Mouse (Mus musculus) bone marrow macrophage, adult 2 months (primary cell): ENCODE measurements at regions not wholly inside any gene's neighbourhood (a gene's known extent, or its start where the extent isn't known, plus 50 kb on each side); places are given as distances from the start of the nearest gene placed in this dataset.

Source experiments
- H3K27ac ChIP-seq: 2 replicates; pipeline ENCODE4 v1.5.1; 2012; ENCODE audit warnings: low read depth, low read length; ENCODE audit not compliant: insufficient read depth
- H3K4me1 ChIP-seq: 2 replicates; pipeline ENCODE4 v1.6.1; 2012; ENCODE audit warnings: low read length; ENCODE audit not compliant: control insufficient read depth, insufficient read depth
- H3K4me3 ChIP-seq: 2 replicates; pipeline ENCODE4 v1.5.1; 2012; ENCODE audit warnings: mild to moderate bottlenecking, low read length, moderate library complexity; ENCODE audit not compliant: insufficient read depth
- CTCF ChIP-seq: IDR thresholded peaks from 2 replicates; pipeline ENCODE4 v1.5.1; 2012; ENCODE audit warnings: low read depth, mild to moderate bottlenecking, low read length, moderate library complexity
- POLR2A ChIP-seq: IDR thresholded peaks from 2 replicates; pipeline ENCODE4 v1.6.1; 2012; ENCODE audit warnings: mild to moderate bottlenecking, low read depth, low read length, borderline replicate concordance

DNA sequence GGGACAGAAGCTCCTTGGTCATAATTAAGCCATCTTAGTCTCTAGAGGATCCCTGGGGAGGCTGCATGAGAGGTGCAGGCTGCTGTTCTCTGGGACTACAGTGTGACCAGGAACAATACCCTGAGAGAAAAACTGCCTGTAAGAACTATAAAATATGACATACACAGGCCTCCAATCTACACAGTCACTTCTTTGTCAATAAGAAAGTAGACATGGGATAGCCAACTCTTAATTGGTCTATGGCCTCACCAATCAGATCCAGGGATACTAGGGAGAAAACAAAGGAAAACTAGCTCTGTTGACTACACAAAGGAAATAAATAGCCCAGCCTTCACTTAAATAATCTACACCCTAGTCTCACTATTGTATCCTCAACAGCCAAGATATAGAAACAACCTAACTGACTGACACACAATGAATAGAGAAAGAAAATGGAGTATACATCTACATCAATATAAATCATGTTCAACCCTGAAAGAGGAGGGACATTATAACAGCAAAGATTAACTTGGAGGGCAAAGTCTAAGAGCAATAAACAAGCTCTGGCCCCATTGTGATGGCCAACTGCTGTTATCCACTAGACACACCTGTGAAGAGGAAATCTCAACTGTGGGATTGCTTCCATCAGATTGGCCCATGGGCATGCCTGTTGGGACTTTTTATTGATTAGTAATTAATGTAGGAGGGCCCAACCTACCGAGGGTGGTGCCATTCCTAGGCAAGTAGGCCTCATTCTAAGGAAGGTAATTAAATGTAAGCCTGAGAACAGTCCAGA is 166.6 kb upstream of the Mgmt start:
- no peak overlapping the region for H3K27ac ChIP-seq
- no peaks in the 10 kb centered on the region for H3K4me1 ChIP-seq
- TF ChIP-seq CTCF (no peak), POLR2A (no peak)
- H3K4me3 ChIP-seq = no peak overlapping the region

DNA sequence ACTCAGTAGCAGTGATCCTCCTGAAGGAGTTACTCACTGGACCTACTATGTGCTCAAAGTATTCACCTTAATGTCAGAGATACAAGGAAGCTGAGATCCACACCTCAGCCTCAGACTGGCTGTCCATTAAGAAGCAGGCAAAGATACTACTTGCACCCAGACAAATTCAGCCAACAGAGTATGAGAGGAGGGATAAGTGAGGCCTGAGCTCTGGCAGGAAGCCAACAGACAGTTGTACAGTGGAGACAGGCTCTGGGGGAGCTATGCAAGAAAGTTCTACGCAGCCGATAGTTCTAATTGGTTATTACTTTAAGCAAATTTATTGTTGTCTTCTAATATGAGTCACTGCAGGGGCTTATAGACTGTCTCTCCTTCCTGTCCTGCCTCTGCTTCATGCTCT is 152.2 kb upstream of the Mgmt start:
- Histone ChIP-seq H3K27ac (no peak overlapping the region), H3K4me3 (no peak overlapping the region), H3K4me1 (no peaks in the 10 kb centered on the region)
- no peak for TF ChIP-seq CTCF
- no peak for TF ChIP-seq POLR2A

DNA sequence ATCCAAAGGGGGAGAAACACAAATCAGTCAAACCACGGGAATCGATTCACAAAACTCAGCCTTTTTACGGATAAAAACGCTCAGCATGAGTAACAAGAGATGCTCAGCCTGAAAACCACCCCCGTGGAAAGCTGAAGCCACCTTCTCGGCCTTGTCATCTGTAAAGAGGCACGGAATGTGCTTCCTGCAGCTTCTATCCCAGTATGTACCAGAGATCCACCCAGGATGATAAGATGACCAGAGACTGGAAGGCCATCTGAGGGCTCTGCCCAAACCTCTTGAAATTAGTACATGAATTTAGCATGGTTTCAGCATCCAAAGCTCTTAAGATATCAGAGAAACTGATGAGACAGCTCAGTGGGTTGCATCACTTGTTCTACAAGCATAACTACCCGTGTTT is 149.0 kb upstream of the Mgmt start:
- Histone ChIP-seq H3K4me3 (no peak overlapping the region), H3K4me1 (no peaks in the 10 kb centered on the region), H3K27ac (no peak overlapping the region)
- TF ChIP-seq POLR2A (no peak), CTCF (no peak)

DNA sequence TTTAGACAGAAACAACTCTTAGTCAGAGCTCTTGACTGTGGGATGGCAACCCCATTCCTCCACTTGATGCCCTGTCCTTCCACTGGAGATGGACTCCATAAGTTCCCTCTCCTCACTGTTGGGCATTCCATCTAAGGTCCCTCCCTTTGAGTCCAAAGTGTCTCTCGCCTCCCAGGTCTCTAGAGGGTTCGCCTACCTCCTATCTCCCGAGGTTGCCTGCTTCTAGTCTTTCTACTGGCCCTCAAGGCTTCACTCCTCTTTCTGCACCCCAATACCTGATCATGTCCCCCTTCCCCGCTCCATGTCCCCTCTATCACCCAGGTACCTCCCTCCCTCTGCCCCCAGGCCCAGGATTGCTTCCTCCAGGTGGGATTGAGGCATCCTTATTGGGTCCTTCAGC is 142.9 kb upstream of the Mgmt start:
- Histone ChIP-seq H3K4me1 (no peaks in the 10 kb centered on the region), H3K4me3 (no peak overlapping the region), H3K27ac (no peak overlapping the region)
- TF ChIP-seq CTCF = no peak
- no peak for TF ChIP-seq POLR2A

DNA sequence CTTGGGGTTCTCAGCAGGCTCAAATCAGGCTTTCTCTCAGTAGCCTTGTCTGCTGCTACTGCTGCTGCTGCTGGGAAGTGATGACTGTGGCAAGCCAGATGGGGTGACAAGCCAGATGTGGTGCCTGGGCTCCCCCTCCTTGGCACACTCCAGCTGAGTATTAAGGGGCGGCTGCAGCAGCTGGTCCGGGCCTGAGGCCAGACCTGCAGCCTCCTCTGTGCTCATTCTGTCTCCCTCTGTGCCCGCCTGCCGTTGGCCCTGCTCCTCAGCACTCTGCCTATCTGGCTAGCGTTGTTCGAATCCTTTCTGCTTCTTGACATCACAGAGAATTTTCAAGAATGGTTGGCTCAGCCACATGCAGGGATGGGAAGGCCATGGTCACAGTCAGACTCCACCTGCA is 139.6 kb upstream of the Mgmt start:
- H3K4me1 ChIP-seq = no peaks in the 10 kb centered on the region
- no peak for TF ChIP-seq POLR2A
- no peak for TF ChIP-seq CTCF

DNA sequence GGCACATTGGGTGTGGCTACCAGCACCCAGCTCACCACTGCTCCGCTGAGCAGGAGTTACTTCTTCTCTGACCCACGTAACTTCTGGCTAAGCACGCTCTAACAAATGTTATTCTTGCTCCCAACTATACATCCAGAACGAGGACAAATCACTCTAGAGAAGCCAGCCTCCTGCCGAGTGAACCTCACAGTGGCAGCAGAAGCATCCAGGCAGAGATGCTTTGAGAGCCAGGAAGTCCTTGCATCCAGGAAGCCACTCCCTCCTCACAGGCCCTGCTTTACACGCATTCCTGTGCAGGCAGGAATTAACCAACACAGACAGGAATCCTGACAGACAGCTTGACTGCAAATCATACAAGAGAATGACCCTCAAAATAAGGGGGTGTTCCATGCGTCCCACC is 129.4 kb upstream of the Mgmt start:
- TF ChIP-seq POLR2A = no peak
- TF ChIP-seq CTCF = no peak
- H3K4me1 ChIP-seq = no peaks in the 10 kb centered on the region
- H3K4me3 ChIP-seq = no peak overlapping the region
- H3K27ac ChIP-seq = no peak overlapping the region

More for the DNA sequence above, 139.6 kb upstream of the Mgmt start:
- H3K4me3 ChIP-seq = no peak overlapping the region
- H3K27ac ChIP-seq = no peak overlapping the region

DNA sequence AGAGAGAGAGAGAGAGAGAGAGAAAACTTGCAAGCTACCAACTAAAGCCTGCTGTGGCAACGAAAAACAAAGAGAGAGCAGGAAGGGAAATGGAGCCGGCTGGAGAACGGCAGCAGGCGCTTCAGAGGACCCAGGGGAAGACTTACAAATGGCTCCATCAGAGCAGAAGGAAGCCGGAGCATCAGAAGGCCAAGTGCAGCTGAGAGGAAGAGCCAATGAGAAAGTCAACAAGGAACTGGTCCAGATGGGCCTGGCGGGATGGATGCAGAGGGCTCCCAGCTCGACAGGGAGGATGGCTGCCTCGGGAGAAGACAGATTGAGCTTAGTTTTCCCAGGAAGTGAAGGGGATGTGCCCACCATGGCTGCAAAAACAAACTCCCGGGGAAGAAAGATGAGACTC is 127.2 kb upstream of the Mgmt start:
- no peak overlapping the region for H3K4me3 ChIP-seq
- no peaks in the 10 kb centered on the region for H3K4me1 ChIP-seq
- H3K27ac ChIP-seq = no peak overlapping the region
- no peak for TF ChIP-seq CTCF
- no peak for TF ChIP-seq POLR2A

DNA sequence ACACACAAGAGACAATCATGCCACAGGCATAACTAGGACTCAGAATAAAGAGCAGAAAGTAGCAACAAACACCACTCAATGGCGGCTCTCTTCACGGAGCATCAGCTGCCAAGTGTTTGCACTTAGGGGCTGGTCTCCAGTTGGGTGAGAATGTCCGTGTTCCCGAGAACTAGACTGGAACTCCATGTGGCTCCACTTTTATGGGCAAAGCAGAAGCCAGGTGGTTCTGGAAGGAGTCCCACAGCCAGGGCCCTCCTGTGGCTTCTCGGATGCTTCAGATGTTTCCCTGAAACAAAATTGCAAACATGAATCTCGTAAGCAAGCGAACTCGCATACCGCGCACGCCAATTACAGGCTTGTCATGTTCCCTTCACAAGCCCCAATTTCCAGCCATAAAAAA is 113.7 kb upstream of the Mgmt start:
- no peak overlapping the region for H3K4me3 ChIP-seq
- TF ChIP-seq POLR2A (no peak), CTCF (no peak)
- H3K27ac ChIP-seq = no peak overlapping the region
- H3K4me1 ChIP-seq = no peaks in the 10 kb centered on the region

DNA sequence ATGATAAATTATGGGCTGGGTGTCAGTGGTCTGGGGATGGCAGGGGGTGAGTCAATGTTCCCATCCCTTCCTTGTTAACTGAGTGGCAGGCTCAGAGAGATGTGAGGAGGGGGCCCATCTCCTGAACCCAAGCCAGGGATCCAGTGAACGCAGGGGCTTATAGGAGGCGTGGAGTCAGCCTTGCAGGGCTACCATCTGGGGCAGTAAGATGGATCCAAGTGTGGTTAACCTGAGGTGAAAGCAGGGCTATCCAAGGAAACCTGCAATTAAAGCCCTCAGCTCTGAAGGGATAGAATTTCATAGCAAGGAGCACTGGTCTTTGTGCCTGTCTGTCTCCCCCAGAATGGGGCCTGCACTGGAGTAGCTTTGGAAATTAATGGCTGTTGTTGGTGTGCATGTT is 103.3 kb upstream of the Mgmt start:
- Histone ChIP-seq H3K27ac (no peak overlapping the region), H3K4me3 (no peak overlapping the region), H3K4me1 (no peaks in the 10 kb centered on the region)
- TF ChIP-seq POLR2A (no peak), CTCF (no peak)

DNA sequence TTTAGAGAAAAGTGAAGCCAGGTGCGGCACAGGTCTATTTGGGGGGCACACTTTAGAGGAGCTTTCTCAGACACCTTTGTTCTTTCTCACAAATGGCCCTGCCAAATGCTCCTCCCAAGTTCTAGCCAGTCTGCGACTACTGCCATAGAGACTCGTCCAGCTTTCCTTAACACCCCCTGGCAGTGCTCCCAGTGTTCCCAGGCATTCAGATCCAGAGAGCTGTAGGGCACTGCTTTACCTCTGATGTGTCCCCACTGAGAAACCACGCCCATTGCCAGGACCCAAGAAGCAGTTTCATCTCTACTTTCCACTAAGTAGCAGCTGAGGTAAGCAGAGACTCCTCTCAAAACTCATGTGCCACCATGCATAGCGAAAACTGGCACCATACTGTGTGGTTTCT is 102.3 kb upstream of the Mgmt start:
- H3K4me1 ChIP-seq = no peaks in the 10 kb centered on the region
- TF ChIP-seq POLR2A (no peak), CTCF (no peak)
- H3K27ac ChIP-seq = no peak overlapping the region
- H3K4me3 ChIP-seq = no peak overlapping the region

DNA sequence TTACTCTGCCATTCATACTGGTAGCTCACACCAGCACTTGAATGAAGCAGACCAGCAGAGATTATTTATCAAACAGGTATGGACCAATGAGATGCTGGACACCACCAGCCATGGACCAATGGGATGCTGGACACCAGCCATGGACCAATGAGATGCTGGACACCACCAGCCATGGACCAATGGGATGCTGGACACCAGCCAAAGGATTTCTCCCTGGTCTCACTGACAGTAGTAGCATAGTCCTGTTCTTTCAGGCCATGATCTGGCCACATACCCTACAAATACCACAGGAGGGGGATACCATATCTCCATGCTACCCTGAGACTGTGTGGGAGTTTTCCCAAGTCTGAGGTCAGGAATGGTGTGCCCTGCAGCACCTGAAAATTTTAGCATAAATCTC is 98.0 kb upstream of the Mgmt start:
- H3K27ac ChIP-seq = no peak overlapping the region
- TF ChIP-seq POLR2A (no peak), CTCF (no peak)
- 0 out of 2 replicates have a peak, but pooled peaks cover 2% of the 10 kb centered on the region for H3K4me1 ChIP-seq
- no peak overlapping the region for H3K4me3 ChIP-seq
